Mouse (Mus musculus) testis, adult 2 months (tissue): ENCODE results near the gene Ccdc9. TPM values are rescaled to one million over a fixed set of nuclear protein-coding genes. Genes with fewer than 3 reads are reported as not detected.

Experiments used
- H3K27ac ChIP-seq: fragments of 200-500 bp; 2 replicates; pipeline ENCODE4 v1.5.1; 2012; ENCODE audit warnings: low read depth, low read length; ENCODE audit not compliant: control insufficient read depth, insufficient read depth
- H3K27me3 ChIP-seq: fragments of 200-500 bp; 2 replicates; pipeline ENCODE4 v1.6.1; 2012; ENCODE audit warnings: mild to moderate bottlenecking, low read length, moderate library complexity; ENCODE audit not compliant: control insufficient read depth, insufficient read depth
- H3K36me3 ChIP-seq: fragments of 200-500 bp; 2 replicates; pipeline ENCODE4 v1.6.1; 2012; ENCODE audit warnings: mild to moderate bottlenecking, low read length; ENCODE audit not compliant: control insufficient read depth, insufficient read depth
- H3K4me1 ChIP-seq: fragments of 200-500 bp; 2 replicates; pipeline ENCODE4 v1.6.1; 2012; ENCODE audit warnings: low read length; ENCODE audit not compliant: control insufficient read depth, insufficient read depth
- H3K4me3 ChIP-seq: fragments of 200-500 bp; 2 replicates; pipeline ENCODE4 v1.5.1; 2012; ENCODE audit warnings: low read depth, mild to moderate bottlenecking, low read length, moderate library complexity, mixed read lengths; ENCODE audit not compliant: control insufficient read depth
- CTCF ChIP-seq: fragments of 200-500 bp; IDR thresholded peaks from 2 replicates; pipeline ENCODE4 v1.5.1; 2012; ENCODE audit warnings: low read depth, mild to moderate bottlenecking, inconsistent platforms, low read length, moderate library complexity; ENCODE audit not compliant: control insufficient read depth, insufficient read depth, insufficient replicate concordance
- POLR2A ChIP-seq: fragments of 200-500 bp; IDR thresholded peaks from 2 replicates; pipeline ENCODE4 v1.6.1; 2012; ENCODE audit warnings: low read depth, mild to moderate bottlenecking, inconsistent platforms, low read length, moderate library complexity; ENCODE audit not compliant: control insufficient read depth
- polyA plus RNA-seq: library from polyadenylated mRNA; depleted of rRNA; stranded (reverse); fragments of >200 nt; gene quantifications from 2 replicates; pipeline ENCODE4 v1.2.3, GENCODE M21; 2012; rRNA removed

The Ccdc9 gene
- polyA plus RNA-seq: 46.0 and 47.1 TPM in 2 replicates

- Histone ChIP-seq H3K36me3 (peaks cover 6% of the 10 kb centered on the region), H3K27ac (peak within 1 kb of the TSS; percentile 80), H3K27me3 (no peaks in the 10 kb centered on the region), H3K4me1 (peaks cover 10% of the 10 kb centered on the region), H3K4me3 (peak within 1 kb of the TSS; percentile 91)
- TF ChIP-seq POLR2A (peak; percentile 55; the same call in 1 of the 2 replicates), CTCF (no peak)
Observed at GRCm38 (mm10) chr7:16286026-16286961, at the start of gene Ccdc9. Gene Ccdc9, minus strand, starts transcription at chr7:16286795.

DNA sequence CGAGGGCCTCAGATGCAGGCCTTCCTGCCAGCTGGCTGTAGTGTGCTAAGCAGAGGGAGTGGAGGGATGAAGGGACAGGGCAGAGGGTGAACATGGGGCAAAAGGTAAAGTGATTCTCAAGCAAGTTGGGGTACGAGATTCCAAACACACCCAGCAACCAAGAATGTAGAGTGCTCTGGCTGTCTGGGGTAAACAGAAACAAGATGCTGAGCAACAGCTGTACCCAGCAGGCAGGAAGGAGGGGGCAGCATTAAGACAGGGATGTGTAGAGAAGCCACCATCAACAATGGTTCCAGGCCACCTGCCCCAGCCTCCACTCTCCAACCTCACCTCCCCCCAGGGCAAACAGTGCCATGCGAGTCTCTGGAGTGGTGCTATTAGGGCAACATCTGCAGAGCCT, 42.6 kb upstream of the Ccdc9 start:
- Histone ChIP-seq H3K4me3 (no peak overlapping the region), H3K27me3 (no peaks in the 10 kb centered on the region), H3K4me1 (no peaks in the 10 kb centered on the region; the same call in 1 of the 2 replicates), H3K27ac (no peak overlapping the region), H3K36me3 (peaks cover 1% of the 10 kb centered on the region; the same call in 1 of the 2 replicates)
- TF ChIP-seq CTCF (no peak), POLR2A (no peak)

GRCm38 (mm10) chr7:16326607-16326971, 40.0 kb upstream of the Ccdc9 start:
- TF ChIP-seq POLR2A: no peak
- no peak for TF ChIP-seq CTCF
- H3K27ac ChIP-seq: no peak overlapping the region
- H3K4me1 ChIP-seq: no peaks in the 10 kb centered on the region; the same call in 1 of the 2 replicates
- no peak overlapping the region for H3K4me3 ChIP-seq
- H3K27me3 ChIP-seq: no peaks in the 10 kb centered on the region
- H3K36me3 ChIP-seq: peaks cover 1% of the 10 kb centered on the region; the same call in 1 of the 2 replicates

DNA sequence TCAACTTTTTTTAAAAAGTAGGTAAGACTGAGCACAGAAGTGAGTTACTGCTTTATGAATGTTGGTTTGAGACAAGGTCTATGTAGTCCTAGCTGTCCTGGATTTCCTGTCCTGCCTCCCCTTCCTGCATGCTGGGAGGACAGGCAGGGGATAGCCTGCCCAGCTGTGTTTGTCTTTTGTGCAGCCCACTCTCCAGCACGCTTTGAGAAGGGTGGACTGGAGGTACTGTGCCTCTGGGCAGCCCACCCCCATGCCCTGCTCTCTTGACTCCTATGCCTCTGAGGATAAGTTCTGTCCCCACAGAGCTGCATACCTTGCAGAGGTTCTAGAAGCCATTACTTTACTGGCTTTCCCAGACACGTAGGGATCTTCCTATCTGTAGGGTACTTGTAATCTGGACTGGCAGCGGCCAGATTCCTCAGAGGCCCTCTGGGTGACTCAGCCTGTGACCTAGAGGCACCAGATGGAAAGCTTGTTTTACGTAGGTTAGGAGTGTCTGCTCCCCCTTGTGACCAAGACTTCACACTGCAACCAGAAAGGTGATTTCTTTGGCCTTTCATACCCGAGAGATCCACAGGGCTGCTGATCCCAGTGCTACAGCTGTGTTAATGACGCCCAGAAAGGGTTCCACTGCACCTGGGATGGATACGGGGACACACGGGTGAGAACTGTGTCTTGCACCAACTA, 39.5 kb upstream of the Ccdc9 start:
- no peak overlapping the region for H3K4me3 ChIP-seq
- H3K4me1 ChIP-seq: no peaks in the 10 kb centered on the region; the same call in 1 of the 2 replicates
- H3K36me3 ChIP-seq: peaks cover 1% of the 10 kb centered on the region; the same call in 1 of the 2 replicates
- TF ChIP-seq POLR2A (no peak), CTCF (peak; percentile 15; the same call in 1 of the 2 replicates)
- H3K27me3 ChIP-seq: no peaks in the 10 kb centered on the region
- H3K27ac ChIP-seq: no peak overlapping the region

GRCm38 (mm10) chr7:16324661-16325060, 38.1 kb upstream of the Ccdc9 start:
- H3K4me1 ChIP-seq: no peaks in the 10 kb centered on the region; the same call in 1 of the 2 replicates

DNA sequence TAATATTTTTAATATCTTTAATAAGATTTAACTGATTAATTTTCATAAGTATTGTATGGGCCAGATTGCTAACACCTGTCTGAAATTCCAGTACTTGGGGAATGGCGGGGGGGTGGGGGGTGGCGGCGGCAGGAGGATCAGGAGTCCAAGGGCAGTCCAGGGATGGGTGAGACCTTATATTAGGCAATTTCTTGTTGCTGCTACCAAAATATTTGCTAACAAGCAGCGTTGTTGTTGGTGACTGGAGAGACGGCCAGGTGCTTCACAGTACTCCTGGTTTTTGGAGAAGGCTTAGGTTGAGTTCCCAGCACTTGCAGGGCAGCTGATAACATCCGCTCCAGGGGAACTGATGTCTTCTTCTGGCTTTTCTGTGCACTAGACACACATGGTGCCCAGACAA, 33.9 kb upstream of the Ccdc9 start:
- Histone ChIP-seq H3K36me3 (no peaks in the 10 kb centered on the region), H3K27me3 (no peaks in the 10 kb centered on the region), H3K4me3 (no peak overlapping the region), H3K27ac (no peak overlapping the region), H3K4me1 (peaks cover 9% of the 10 kb centered on the region)
- TF ChIP-seq POLR2A: no peak
- TF ChIP-seq CTCF: no peak

More at GRCm38 (mm10) chr7:16324661-16325060, 38.1 kb upstream of the Ccdc9 start:
- no peaks in the 10 kb centered on the region for H3K27me3 ChIP-seq
- H3K36me3 ChIP-seq: peaks cover 1% of the 10 kb centered on the region; the same call in 1 of the 2 replicates
- TF ChIP-seq POLR2A (no peak), CTCF (no peak)
- no peak overlapping the region for H3K4me3 ChIP-seq
- no peak overlapping the region for H3K27ac ChIP-seq

DNA sequence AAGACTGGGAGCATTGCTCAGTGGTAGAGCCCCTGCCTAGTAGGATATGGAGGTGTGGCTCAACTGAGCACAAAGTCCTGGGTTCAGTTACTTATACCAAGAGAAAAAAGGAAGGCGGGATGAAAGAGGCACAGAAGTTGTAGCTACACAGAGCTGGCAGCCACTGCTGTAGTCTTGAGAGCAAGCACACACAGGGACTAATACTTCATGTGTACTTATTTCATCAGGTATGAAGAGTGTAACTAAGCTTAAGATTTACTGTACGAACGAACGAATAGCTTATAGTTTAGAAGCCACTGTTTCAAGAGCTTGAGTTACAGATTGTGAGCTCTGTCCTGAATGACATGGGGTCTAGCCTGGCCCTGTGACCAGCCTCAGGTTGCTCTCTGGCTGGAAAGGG, 32.6 kb upstream of the Ccdc9 start:
- H3K27me3 ChIP-seq: no peaks in the 10 kb centered on the region
- TF ChIP-seq CTCF (no peak), POLR2A (no peak)
- no peaks in the 10 kb centered on the region for H3K36me3 ChIP-seq
- H3K27ac ChIP-seq: no peak overlapping the region
- H3K4me1 ChIP-seq: peaks cover 12% of the 10 kb centered on the region
- no peak overlapping the region for H3K4me3 ChIP-seq
